Mouse (Mus musculus) central nervous system, embryonic 14 days (tissue): Measurements from ENCODE around the gene Pin1rt1. TPM values are rescaled to one million over a fixed set of nuclear protein-coding genes. Genes with fewer than 3 reads are reported as not detected.

ENCODE experiments used
- polyA plus RNA-seq: library from polyadenylated mRNA; depleted of rRNA; stranded (reverse); fragments of >200 nt; gene quantifications from 2 replicates; pipeline ENCODE4 v1.2.3, GENCODE M21; 2012; rRNA removed

Pin1rt1 gene
- polyA plus RNA-seq = not detected in 2 replicates

GRCm38 (mm10) chr2:104716279-104716678 is at the start of gene Pin1rt1:
Pin1rt1 (minus strand) TSS chr2:104716379.

GRCm38 (mm10) chr2:104742741-104743064 is 26.5 kb upstream of the Pin1rt1 start, which contains the start of gene Depdc7:
Depdc7 (minus strand) TSS chr2:104742878.

GRCm38 (mm10) chr2:104711585-104712485 is 4.3 kb downstream of the Pin1rt1 start, which contains the start of gene Tcp11l1:
Tcp11l1 (minus strand) TSS chr2:104712169.

Other genes starting within 250 kb of the Pin1rt1 start
- gene Hipk3, start 221.9 kb downstream of the Pin1rt1 start, polyA plus RNA-seq = 12.5 and 16.4 TPM in 2 replicates
- 62.9 and 67.2 TPM in 2 replicates for gene Cstf3, start 125.9 kb downstream of the Pin1rt1 start, polyA plus RNA-seq
- gene Tcp11l1, start 4.2 kb downstream of the Pin1rt1 start, polyA plus RNA-seq = 30.5 and 31.6 TPM in 2 replicates
- 2.0 and 2.7 TPM in 2 replicates for gene Depdc7, start 26.5 kb upstream of the Pin1rt1 start, polyA plus RNA-seq
- 17.3 and 20.1 TPM in 2 replicates for gene Qser1, start 100.4 kb upstream of the Pin1rt1 start, polyA plus RNA-seq
- 0.27 and 0.55 TPM in 2 replicates for gene Prrg4, start 133.5 kb upstream of the Pin1rt1 start, polyA plus RNA-seq
- gene Ccdc73, start 151.4 kb upstream of the Pin1rt1 start, polyA plus RNA-seq = 5.6 and 6.6 TPM in 2 replicates